Mouse (Mus musculus) small intestine, adult 2 months (tissue): ENCODE measurements around the gene Gucd1.

Source experiments
- CTCF ChIP-seq: fragments of 200-500 bp; IDR thresholded peaks from 2 replicates; pipeline ENCODE4 v1.5.1; 2012; ENCODE audit warnings: low read depth, mild to moderate bottlenecking, control low read depth, inconsistent platforms, low read length, moderate library complexity, mixed read lengths; ENCODE audit not compliant: insufficient replicate concordance, insufficient read length; ENCODE audit errors: extremely low read depth
- POLR2A ChIP-seq: fragments of 200-500 bp; IDR thresholded peaks from 2 replicates; pipeline ENCODE4 v1.6.1; 2012; ENCODE audit warnings: low read depth, mild to moderate bottlenecking, control low read depth, inconsistent platforms, low read length, moderate library complexity

DNA sequence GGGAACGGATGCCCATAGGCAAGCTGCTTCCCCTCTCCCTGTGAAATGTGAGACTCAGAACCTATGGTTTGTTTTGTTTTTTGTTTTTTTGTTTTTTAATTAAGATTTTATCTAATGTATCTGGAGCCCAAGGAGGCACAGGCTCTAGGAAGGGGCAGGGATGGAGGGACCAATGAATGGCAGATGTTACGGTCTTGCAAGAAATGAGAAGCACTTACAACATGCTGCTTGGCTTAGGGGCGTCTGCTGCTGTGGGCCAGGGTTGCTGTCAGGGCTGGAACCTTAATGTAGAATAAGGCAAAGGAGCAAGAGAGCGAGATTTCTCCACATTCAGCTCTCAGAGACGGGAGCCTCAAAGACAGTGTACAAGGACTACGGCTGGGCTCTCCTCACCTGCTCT lies 37.8 kb upstream of the Gucd1 start:
- TF ChIP-seq CTCF: no peak
- no peak for TF ChIP-seq POLR2A
